Mouse (Mus musculus): ENCODE data around the gene Mab21l3.

DNA sequence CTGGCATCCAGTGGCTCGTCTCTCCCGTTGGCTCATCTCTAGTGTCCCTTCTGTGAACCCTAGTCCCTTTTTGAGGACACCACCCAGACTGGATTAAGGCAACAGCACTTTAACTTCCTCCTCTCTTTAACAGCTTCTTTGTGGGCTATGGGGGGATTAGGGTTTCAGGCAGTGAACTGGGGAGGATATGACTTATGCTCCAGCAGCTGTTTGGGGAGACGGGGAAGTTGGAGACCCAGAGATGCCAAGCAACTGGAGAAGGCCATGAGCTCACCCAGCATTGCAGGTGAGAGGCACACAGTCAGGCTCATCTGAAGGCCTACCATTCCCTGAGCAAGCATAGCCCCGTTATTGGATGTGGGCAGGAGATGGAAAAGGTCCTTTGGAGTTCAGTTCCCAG is 36.8 kb downstream of the Mab21l3 start:
- TF ChIP-seq CTCF (IDR thresholded peaks at IDR 0.05; ENCODE audit: extremely low read depth, insufficient read depth, insufficient read length, insufficient replicate concordance) (no peak), POLR2A (IDR thresholded peaks at IDR 0.05; ENCODE audit: low read depth, low read length) (no peak)
